Mouse (Mus musculus): ENCODE results near the gene Serpini1. TPM values are rescaled to one million over a fixed set of nuclear protein-coding genes. Genes with fewer than 3 reads are reported as not detected.

The Serpini1 gene
- polyA plus RNA-seq, 1 experiment from 2014 or later: 0.47 TPM

GRCm38 (mm10) chr3:75574074-75574473 lies 16.7 kb downstream of the Serpini1 start:
- Histone ChIP-seq H3K9ac (replicated peaks; ENCODE audit: low read depth) (no peak overlapping the region), H3K27ac (ENCODE audit: low read length) (no peak overlapping the region), H3K4me3 (ENCODE audit: low read depth, low read length) (no peak overlapping the region), H3K9me3 (ENCODE audit: low read length) (no peaks in the 10 kb centered on the region), H3K4me2 (replicated peaks; ENCODE audit: low read depth, low read length) (no peak overlapping the region), H3K27me3 (replicated peaks; ENCODE audit: insufficient read depth, low read length) (no peaks in the 10 kb centered on the region), H3K4me1 (ENCODE audit: insufficient read depth, low read depth, low read length) (no peaks in the 10 kb centered on the region), H3K36me3 (ENCODE audit: insufficient read depth, low read length) (no peaks in the 10 kb centered on the region)
- 82% methylated on average over 2 of the region's 2 CpGs for WGBS
- TF ChIP-seq CTCF (IDR thresholded peaks at IDR 0.05) (no peak), EP300 (IDR thresholded peaks at IDR 0.05) (no peak)
- ATAC-seq (no peak), DNase-seq (ENCODE audit: low spot score) (no peak)

- DNase-seq (ENCODE audit: low spot score) (no peak), ATAC-seq (no peak)
- 68% methylated on average over 1 of the region's 1 CpGs for WGBS
- no peak overlapping the region for H3K9ac ChIP-seq (replicated peaks; ENCODE audit: low read depth)
- no peaks in the 10 kb centered on the region for H3K27me3 ChIP-seq (replicated peaks; ENCODE audit: insufficient read depth, low read length)
- no peaks in the 10 kb centered on the region for H3K36me3 ChIP-seq (ENCODE audit: insufficient read depth, low read length)
- no peak overlapping the region for H3K27ac ChIP-seq (ENCODE audit: low read length)
- no peaks in the 10 kb centered on the region for H3K9me3 ChIP-seq (ENCODE audit: low read length)
- TF ChIP-seq EP300 (IDR thresholded peaks at IDR 0.05) (no peak), CTCF (IDR thresholded peaks at IDR 0.05) (no peak)
- no peak overlapping the region for H3K4me2 ChIP-seq (replicated peaks; ENCODE audit: low read depth, low read length)
- no peak overlapping the region for H3K4me3 ChIP-seq (ENCODE audit: low read depth, low read length)
- no peaks in the 10 kb centered on the region for H3K4me1 ChIP-seq (ENCODE audit: insufficient read depth, low read depth, low read length)
Measured at GRCm38 (mm10) chr3:75575582-75575981, 18.2 kb downstream of the Serpini1 start.

- Histone ChIP-seq H3K4me1 (ENCODE audit: insufficient read depth, low read depth, low read length) (no peaks in the 10 kb centered on the region), H3K4me2 (replicated peaks; ENCODE audit: low read depth, low read length) (no peak overlapping the region), H3K27me3 (replicated peaks; ENCODE audit: insufficient read depth, low read length) (no peaks in the 10 kb centered on the region), H3K36me3 (ENCODE audit: insufficient read depth, low read length) (no peaks in the 10 kb centered on the region), H3K27ac (ENCODE audit: low read length) (no peak overlapping the region), H3K9ac (replicated peaks; ENCODE audit: low read depth) (no peak overlapping the region), H3K9me3 (ENCODE audit: low read length) (no peaks in the 10 kb centered on the region), H3K4me3 (ENCODE audit: low read depth, low read length) (no peak overlapping the region)
- no peak for TF ChIP-seq EP300 (IDR thresholded peaks at IDR 0.05)
- peak; percentile 37 for TF ChIP-seq CTCF (IDR thresholded peaks at IDR 0.05)
- DNase-seq (ENCODE audit: low spot score) (no peak), ATAC-seq (no peak)
- WGBS: 44% methylated on average over 4 of the region's 4 CpGs
Measured at GRCm38 (mm10) chr3:75579352-75579751, 22.0 kb downstream of the Serpini1 start.

GRCm38 (mm10) chr3:75583293-75583692 lies 25.9 kb downstream of the Serpini1 start:
- ATAC-seq (no peak), DNase-seq (ENCODE audit: low spot score) (no peak)
- Histone ChIP-seq H3K27ac (ENCODE audit: low read length) (no peak overlapping the region), H3K4me1 (ENCODE audit: insufficient read depth, low read depth, low read length) (no peaks in the 10 kb centered on the region), H3K36me3 (ENCODE audit: insufficient read depth, low read length) (no peaks in the 10 kb centered on the region), H3K9me3 (ENCODE audit: low read length) (no peaks in the 10 kb centered on the region), H3K27me3 (replicated peaks; ENCODE audit: insufficient read depth, low read length) (no peaks in the 10 kb centered on the region), H3K4me2 (replicated peaks; ENCODE audit: low read depth, low read length) (no peak overlapping the region), H3K4me3 (ENCODE audit: low read depth, low read length) (no peak overlapping the region), H3K9ac (replicated peaks; ENCODE audit: low read depth) (no peak overlapping the region)
- 79% methylated on average over 3 of the region's 3 CpGs for WGBS
- TF ChIP-seq CTCF (IDR thresholded peaks at IDR 0.05) (no peak), EP300 (IDR thresholded peaks at IDR 0.05) (no peak)

- 70% methylated on average over 4 of the region's 4 CpGs for WGBS
- Histone ChIP-seq H3K9ac (replicated peaks; ENCODE audit: low read depth) (no peak overlapping the region), H3K9me3 (ENCODE audit: low read length) (no peaks in the 10 kb centered on the region), H3K4me3 (ENCODE audit: low read depth, low read length) (no peak overlapping the region), H3K27ac (ENCODE audit: low read length) (no peak overlapping the region), H3K36me3 (ENCODE audit: insufficient read depth, low read length) (no peaks in the 10 kb centered on the region), H3K4me1 (ENCODE audit: insufficient read depth, low read depth, low read length) (no peaks in the 10 kb centered on the region), H3K4me2 (replicated peaks; ENCODE audit: low read depth, low read length) (no peak overlapping the region), H3K27me3 (replicated peaks; ENCODE audit: insufficient read depth, low read length) (no peaks in the 10 kb centered on the region)
- no peak for ATAC-seq
- no peak for TF ChIP-seq EP300 (IDR thresholded peaks at IDR 0.05)
- no peak for TF ChIP-seq CTCF (IDR thresholded peaks at IDR 0.05)
- no peak for DNase-seq (ENCODE audit: low spot score)
Measured at GRCm38 (mm10) chr3:75584898-75585297, 27.6 kb downstream of the Serpini1 start.

GRCm38 (mm10) chr3:75611019-75611418 lies 53.7 kb downstream of the Serpini1 start:
- no peaks in the 10 kb centered on the region for H3K9me3 ChIP-seq (ENCODE audit: low read length)
- WGBS: 68% methylated on average over 7 of the region's 7 CpGs
- H3K27me3 ChIP-seq (replicated peaks; ENCODE audit: insufficient read depth, low read length): no peaks in the 10 kb centered on the region
- TF ChIP-seq EP300 (IDR thresholded peaks at IDR 0.05): no peak
- no peak overlapping the region for H3K4me3 ChIP-seq (ENCODE audit: low read depth, low read length)
- no peak overlapping the region for H3K9ac ChIP-seq (replicated peaks; ENCODE audit: low read depth)
- H3K27ac ChIP-seq (ENCODE audit: low read length): no peak overlapping the region
- no peak for ATAC-seq
- DNase-seq (ENCODE audit: low spot score): no peak
- H3K4me1 ChIP-seq (ENCODE audit: insufficient read depth, low read depth, low read length): no peaks in the 10 kb centered on the region
- no peak overlapping the region for H3K4me2 ChIP-seq (replicated peaks; ENCODE audit: low read depth, low read length)
- H3K36me3 ChIP-seq (ENCODE audit: insufficient read depth, low read length): no peaks in the 10 kb centered on the region

GRCm38 (mm10) chr3:75624627-75625026 lies 67.3 kb downstream of the Serpini1 start:
- no peaks in the 10 kb centered on the region for H3K27me3 ChIP-seq (replicated peaks; ENCODE audit: insufficient read depth, low read length)
- no peaks in the 10 kb centered on the region for H3K4me1 ChIP-seq (ENCODE audit: insufficient read depth, low read depth, low read length)
- WGBS: 78% methylated on average over 2 of the region's 2 CpGs
- H3K9me3 ChIP-seq (ENCODE audit: low read length): no peaks in the 10 kb centered on the region
- no peak overlapping the region for H3K4me3 ChIP-seq (ENCODE audit: low read depth, low read length)
- no peak overlapping the region for H3K9ac ChIP-seq (replicated peaks; ENCODE audit: low read depth)
- no peak for ATAC-seq
- no peak overlapping the region for H3K4me2 ChIP-seq (replicated peaks; ENCODE audit: low read depth, low read length)
- no peak overlapping the region for H3K27ac ChIP-seq (ENCODE audit: low read length)
- no peak for DNase-seq (ENCODE audit: low spot score)
- no peaks in the 10 kb centered on the region for H3K36me3 ChIP-seq (ENCODE audit: insufficient read depth, low read length)
- TF ChIP-seq CTCF (IDR thresholded peaks at IDR 0.05) (no peak), EP300 (IDR thresholded peaks at IDR 0.05) (no peak)

All from lung, postnatal 0 days (tissue).